Mouse (Mus musculus) stomach, embryonic 16.5 days (tissue): ENCODE measurements around the gene Gm11273. TPM values are rescaled to one million over a fixed set of nuclear protein-coding genes. Genes with fewer than 3 reads are reported as not detected.
"Not testable (repeated sequence)": the region's sequence is repeated elsewhere in the genome, so short reads cannot be mapped to it uniquely, and the experiment has no call there.

Experiments used
- ATAC-seq: fragments of 200-750 bp; cut with Nextera tagmentation; 2 replicates; pipeline ENCODE4 v1.8.0; 2017; ENCODE audit warnings: moderate number of reproducible peaks, moderate TSS enrichment; ENCODE audit not compliant: insufficient read depth, low FRiP score
- H3K27ac ChIP-seq: fragments of 300-500 bp; sonication (generic); 2 replicates; pipeline ENCODE4 v1.5.1; 2014; ENCODE audit warnings: low read length
- H3K27me3 ChIP-seq: fragments of 300-500 bp; sonication (generic); 2 replicates; pipeline ENCODE4 v1.6.1; 2014; ENCODE audit warnings: low read length, control low read depth, mixed read lengths; ENCODE audit not compliant: control insufficient read depth, insufficient read depth
- H3K36me3 ChIP-seq: fragments of 300-500 bp; sonication (generic); 2 replicates; pipeline ENCODE4 v1.6.1; 2014; ENCODE audit warnings: low read length; ENCODE audit not compliant: control insufficient read depth, insufficient read depth
- H3K4me1 ChIP-seq: fragments of 300-500 bp; sonication (generic); 2 replicates; pipeline ENCODE4 v1.6.1; 2014; ENCODE audit warnings: low read length, control low read depth, mixed read lengths; ENCODE audit not compliant: control insufficient read depth, insufficient read depth
- H3K4me2 ChIP-seq: fragments of 300-500 bp; sonication (generic); 2 replicates; pipeline ENCODE4 v1.6.1; 2014; ENCODE audit warnings: low read depth, low read length, mixed read lengths
- H3K4me3 ChIP-seq: fragments of 300-500 bp; sonication (generic); replicated peaks from 2 replicates; pipeline ENCODE4 v1.5.1; 2014; ENCODE audit warnings: mild to moderate bottlenecking, low read length
- H3K9ac ChIP-seq: fragments of 300-500 bp; sonication (generic); 2 replicates; pipeline ENCODE4 v1.6.1; 2014; ENCODE audit warnings: low read length
- H3K9me3 ChIP-seq: fragments of 300-500 bp; sonication (generic); replicated peaks from 2 replicates; pipeline ENCODE4 v1.6.1; 2016; ENCODE audit warnings: low read length, control low read depth; ENCODE audit not compliant: control insufficient read depth
- WGBS: fragments of 180-500 bp; shearing (Covaris S2); extraction: QIAGEN DNeasy Blood & Tissue Kit; methylation state at CpG from one replicate; pipeline ENCODE4 v1.1.7; 2014; 5-methylcytosine and 5-hydroxymethylcytosine counted together
- polyA plus RNA-seq: library from polyadenylated mRNA; unstranded; fragments of >200 nt; fragmentation: Nextera tagmentation; extraction: Ambion mirVana; gene quantifications from 2 replicates; pipeline ENCODE4 v1.2.1, GENCODE M21; 2015

Gene Gm11273
- polyA plus RNA-seq, 1 experiment from 2014 or later: 6.7 TPM

- no peak overlapping the region for H3K9ac ChIP-seq
- 89% methylated on average over 5 of the region's 5 CpGs for WGBS
- no peak for ATAC-seq
Observed at GRCm38 (mm10) chr13:21492847-21493246, 8.4 kb downstream of the Gm11273 start.

GRCm38 (mm10) chr13:21486881-21487280 is 14.3 kb downstream of the Gm11273 start:
- Histone ChIP-seq H3K9ac (no peak overlapping the region), H3K27me3 (no peaks in the 10 kb centered on the region), H3K27ac (no peak overlapping the region), H3K4me2 (no peak overlapping the region), H3K9me3 (0 out of 2 replicates have a peak, but pooled peaks cover 4% of the 10 kb centered on the region), H3K36me3 (no peaks in the 10 kb centered on the region), H3K4me3 (no peak overlapping the region), H3K4me1 (no peaks in the 10 kb centered on the region)
- WGBS: 89% methylated on average over 1 of the region's 1 CpGs
- no peak for ATAC-seq

More at GRCm38 (mm10) chr13:21492847-21493246, 8.4 kb downstream of the Gm11273 start:
- H3K4me3 ChIP-seq: no peak overlapping the region
- H3K27me3 ChIP-seq: no peaks in the 10 kb centered on the region
- no peaks in the 10 kb centered on the region for H3K36me3 ChIP-seq
- H3K4me2 ChIP-seq: no peak overlapping the region
- no peaks in the 10 kb centered on the region for H3K9me3 ChIP-seq
- no peak overlapping the region for H3K27ac ChIP-seq
- H3K4me1 ChIP-seq: no peaks in the 10 kb centered on the region

DNA sequence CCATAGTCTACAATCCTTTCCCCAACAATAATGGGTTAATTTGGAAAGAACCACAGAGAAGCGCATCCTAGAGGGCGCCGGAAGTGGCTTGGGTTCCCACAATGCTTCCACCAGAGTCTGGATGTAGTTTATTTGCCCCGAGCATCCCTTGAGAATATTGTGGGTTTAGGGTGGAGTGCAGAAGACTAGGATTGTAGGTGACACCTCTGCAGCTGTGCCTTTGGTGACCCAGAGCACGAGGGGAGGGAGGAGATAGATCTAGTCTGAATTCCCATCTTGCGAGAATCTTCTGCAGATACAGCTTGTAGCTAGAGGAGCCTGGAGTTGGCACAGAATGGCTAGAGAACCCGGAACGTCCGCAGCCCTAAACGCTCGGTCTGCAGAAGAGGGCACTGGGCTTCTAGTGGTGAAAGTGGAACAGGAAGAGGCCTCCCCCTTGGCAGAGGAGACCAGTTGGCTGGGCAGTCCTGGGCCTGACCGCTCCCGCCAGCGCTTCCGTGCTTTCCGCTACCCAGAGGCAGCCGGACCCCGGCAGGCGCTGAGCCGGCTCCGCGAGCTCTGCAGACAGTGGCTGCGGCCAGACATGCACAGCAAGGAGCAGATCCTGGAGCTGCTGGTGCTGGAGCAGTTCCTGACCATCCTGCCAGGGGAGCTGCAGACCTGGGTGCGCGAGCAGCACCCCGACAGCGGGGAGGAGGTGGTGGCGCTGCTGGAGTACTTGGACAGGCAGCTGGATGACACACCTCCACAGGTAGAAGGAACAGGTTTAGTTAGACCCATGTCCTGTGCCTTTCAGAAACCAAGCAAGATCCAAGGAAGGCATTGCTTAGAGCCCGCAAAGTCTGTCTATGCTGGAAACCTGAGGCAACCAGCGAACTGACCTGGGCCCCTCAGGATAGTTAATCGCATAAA is 22.2 kb downstream of the Gm11273 start, which contains the start of the genes Zkscan4 and Gm10065:
TSS of gene Zkscan4 (plus strand) at position 149 of the 912 bp plus-strand sequence.
TSS of gene Gm10065 (minus strand) at position 683 of the 912 bp plus-strand sequence.
- Histone ChIP-seq H3K9ac (peak within 1 kb of the TSS; percentile 78), H3K4me2 (peak within 1 kb of the TSS; percentile 68), H3K27ac (peak within 1 kb of the TSS; percentile 83), H3K4me3 (peak within 1 kb of the TSS; percentile 71)
- not testable (repeated sequence) for H3K36me3 ChIP-seq, H3K4me1 ChIP-seq, H3K9me3 ChIP-seq, H3K27me3 ChIP-seq
- ATAC-seq: peak; percentile 83
- WGBS: 2% methylated on average over 30 of the region's 31 CpGs

DNA sequence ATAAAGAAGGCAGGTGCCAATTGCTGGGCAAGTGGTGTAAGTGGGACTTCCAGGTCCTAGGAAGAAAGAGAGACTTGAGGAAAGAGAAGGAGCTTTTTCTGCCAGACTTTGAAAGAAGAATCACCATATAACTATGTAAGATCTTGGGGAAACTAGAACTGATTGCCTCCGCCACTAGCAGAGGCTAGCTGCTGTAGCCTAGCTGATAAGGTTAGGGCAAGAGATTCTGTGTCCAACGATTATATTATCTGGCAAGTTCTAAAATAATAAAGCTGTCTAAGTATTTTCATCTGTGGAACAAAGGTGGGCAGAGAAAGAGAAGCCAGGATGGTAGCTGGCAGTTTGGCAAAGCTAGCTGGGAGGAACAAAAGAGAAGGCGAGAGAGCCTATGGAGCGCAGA is 28.8 kb downstream of the Gm11273 start:
- no peak overlapping the region for H3K9ac ChIP-seq
- no peak overlapping the region for H3K27ac ChIP-seq
- H3K4me2 ChIP-seq: no peak overlapping the region
- no peak overlapping the region for H3K4me3 ChIP-seq
- peaks cover 2% of the 10 kb centered on the region; the same call in 1 of the 2 replicates for H3K27me3 ChIP-seq
- WGBS: 43% methylated on average over 4 of the region's 4 CpGs
- H3K36me3 ChIP-seq: no peaks in the 10 kb centered on the region
- no peaks in the 10 kb centered on the region for H3K4me1 ChIP-seq
- no peaks in the 10 kb centered on the region for H3K9me3 ChIP-seq
- no peak for ATAC-seq

DNA sequence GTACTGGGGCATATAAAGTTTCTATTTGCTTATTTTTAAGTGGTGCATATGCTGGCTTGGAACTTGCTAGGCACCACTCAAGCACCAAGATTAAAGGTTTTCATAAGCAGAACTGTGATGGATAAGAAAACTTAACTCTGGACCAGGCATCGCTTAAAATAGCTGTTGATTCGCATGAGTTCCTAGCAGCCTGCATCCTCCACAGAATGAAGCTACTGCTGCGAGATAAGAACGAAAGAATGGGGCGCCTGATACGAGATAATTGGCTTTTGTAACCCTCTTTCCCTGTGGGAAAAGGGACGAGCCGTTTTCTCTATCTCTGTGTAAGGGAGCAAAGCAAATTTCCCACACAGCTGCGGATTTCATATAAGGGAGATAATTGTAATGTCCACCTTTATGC is 32.1 kb downstream of the Gm11273 start:
- Histone ChIP-seq H3K4me2 (peak overlapping the region; percentile 97), H3K9me3 (no peaks in the 10 kb centered on the region), H3K27ac (no peak overlapping the region), H3K4me3 (no peak overlapping the region), H3K27me3 (peaks cover 2% of the 10 kb centered on the region; the same call in 1 of the 2 replicates), H3K36me3 (no peaks in the 10 kb centered on the region), H3K9ac (no peak overlapping the region), H3K4me1 (no peaks in the 10 kb centered on the region)
- WGBS: 29% methylated on average over 9 of the region's 9 CpGs
- no peak for ATAC-seq

DNA sequence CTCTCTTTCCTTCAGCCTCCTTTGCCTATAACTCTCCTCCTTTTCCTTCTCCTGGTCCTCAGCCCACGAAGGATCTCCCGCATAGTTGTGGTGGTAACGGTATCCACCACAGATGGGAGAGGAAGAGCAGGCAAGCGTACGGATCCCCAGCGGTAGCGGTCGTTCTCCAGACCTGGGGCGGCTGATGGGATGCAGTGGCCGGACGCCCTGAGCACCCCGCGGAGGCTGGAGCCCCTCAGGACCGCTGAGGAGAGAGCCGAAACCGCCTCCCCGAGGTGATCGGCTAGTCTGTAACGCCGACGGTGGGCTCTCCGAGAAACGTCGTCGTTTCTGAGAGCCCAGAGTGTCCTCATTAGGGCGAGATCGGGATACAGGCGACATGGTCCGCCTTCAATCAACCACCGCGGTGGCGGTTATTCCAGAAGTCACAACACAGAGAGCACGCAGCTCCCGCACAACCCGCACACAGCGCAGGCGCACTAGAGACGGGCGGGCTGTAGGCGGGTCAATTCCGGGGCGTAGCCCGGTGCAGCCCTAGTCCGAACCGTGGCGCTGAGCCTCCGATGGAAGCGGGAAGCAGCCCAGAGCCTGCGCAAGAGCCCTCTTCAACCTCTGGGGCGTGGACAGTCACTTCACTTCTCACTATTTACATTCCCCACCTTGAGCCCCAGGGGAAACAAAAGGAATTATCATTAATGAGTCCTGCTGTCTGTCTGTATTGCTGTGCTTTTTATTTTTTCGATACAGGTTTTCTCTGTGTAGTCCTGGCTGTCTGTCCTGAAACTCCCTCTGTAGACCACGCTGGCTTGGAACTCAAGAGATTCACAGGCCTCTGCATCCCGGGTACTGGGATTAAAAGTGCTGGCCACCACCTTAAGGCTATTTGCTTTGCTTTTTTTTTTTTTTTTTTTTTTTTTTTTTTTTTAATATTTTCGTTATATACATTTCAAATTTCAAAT is 32.9 kb downstream of the Gm11273 start, which contains the start of gene Nkapl:
TSS of gene Nkapl (minus strand) at position 449 of the 959 bp plus-strand sequence.
- Histone ChIP-seq H3K4me3 (peak within 1 kb of the TSS; percentile 66), H3K9ac (peak within 1 kb of the TSS; percentile 83), H3K27ac (no peak within 1 kb of the TSS), H3K4me1 (no peaks in the 10 kb centered on the region), H3K36me3 (no peaks in the 10 kb centered on the region), H3K4me2 (peak within 1 kb of the TSS; percentile 97), H3K9me3 (no peaks in the 10 kb centered on the region), H3K27me3 (peaks cover 2% of the 10 kb centered on the region; the same call in 1 of the 2 replicates)
- 1% methylated on average over 54 of the region's 54 CpGs for WGBS
- ATAC-seq: peak; percentile 99

- Histone ChIP-seq H3K27me3 (peaks cover 5% of the 10 kb centered on the region; the same call in 1 of the 2 replicates), H3K4me3 (no peak overlapping the region), H3K27ac (no peak overlapping the region), H3K36me3 (no peaks in the 10 kb centered on the region), H3K4me2 (no peak overlapping the region), H3K4me1 (no peaks in the 10 kb centered on the region), H3K9me3 (no peaks in the 10 kb centered on the region), H3K9ac (no peak overlapping the region)
- WGBS: 85% methylated on average over 10 of the region's 10 CpGs
- ATAC-seq: no peak
Observed at GRCm38 (mm10) chr13:21467336-21467735, 33.9 kb downstream of the Gm11273 start.

GRCm38 (mm10) chr13:21462516-21462915 is 38.7 kb downstream of the Gm11273 start:
- H3K27me3 ChIP-seq, H3K4me2 ChIP-seq, H3K36me3 ChIP-seq, H3K27ac ChIP-seq, H3K4me1 ChIP-seq, H3K9ac ChIP-seq, H3K4me3 ChIP-seq, H3K9me3 ChIP-seq, ATAC-seq: not testable (repeated sequence)
- 52% methylated on average over 9 of the region's 9 CpGs for WGBS
